Mouse (Mus musculus): ENCODE measurements at regions not wholly inside any gene's neighbourhood (a gene's known extent, or its start where the extent isn't known, plus 50 kb on each side); places are given as distances from the start of the nearest gene placed in this dataset.

DNA sequence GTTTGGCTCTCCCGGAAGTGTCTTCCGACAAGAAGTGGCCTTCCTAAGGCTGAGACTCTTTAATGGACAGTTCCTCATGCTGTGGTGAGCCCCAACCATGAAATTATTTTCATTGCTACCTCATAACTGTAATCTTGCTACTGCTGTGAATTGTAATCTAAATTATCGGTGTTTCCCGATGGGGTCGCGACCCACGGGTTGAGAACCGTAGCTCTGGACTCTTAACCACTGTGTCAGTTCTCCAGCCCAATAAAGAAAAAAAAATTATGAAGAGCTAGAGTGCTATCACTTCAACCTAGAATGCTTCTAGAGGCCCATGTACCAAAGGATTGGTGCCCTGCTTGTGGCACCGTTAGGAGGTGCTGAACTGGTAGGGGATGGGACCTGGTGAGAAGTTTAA lies 66.7 kb upstream of the Slc38a2 start:
- TF ChIP-seq CTCF (IDR thresholded peaks at IDR 0.05; ENCODE audit: borderline replicate concordance, control insufficient read depth, extremely low read depth, insufficient read depth, low read length, poor library complexity), result no peak
- TF ChIP-seq POLR2A (IDR thresholded peaks at IDR 0.05; ENCODE audit: control insufficient read depth, extremely low read depth, insufficient read depth, low read length, poor library complexity), result no peak
